Mouse (Mus musculus) C2C12 (cell line): ENCODE measurements around the gene Ptms.

Source experiments
- CEBPB ChIP-seq: IDR thresholded peaks from one replicate; pipeline ENCODE4 v1.6.1; 2011; ENCODE audit warnings: low read depth, mild to moderate bottlenecking, control low read depth, moderate library complexity
- CTCF ChIP-seq: IDR thresholded peaks from one replicate; pipeline ENCODE4 v1.5.1; 2011; ENCODE audit not compliant: control insufficient read depth, insufficient read depth, insufficient read length
- MAX ChIP-seq: IDR thresholded peaks from one replicate; pipeline ENCODE4 v1.6.1; 2011; ENCODE audit warnings: mild to moderate bottlenecking, control low read depth
- MYOD1 ChIP-seq: IDR thresholded peaks from one replicate; pipeline ENCODE4 v1.6.1; 2011; ENCODE audit warnings: low read depth; ENCODE audit not compliant: control insufficient read depth, insufficient read length
- MYOG ChIP-seq: IDR thresholded peaks from one replicate; pipeline ENCODE4 v1.6.1; 2011; ENCODE audit not compliant: control insufficient read depth, insufficient read length; ENCODE audit errors: extremely low read depth
- USF1 ChIP-seq: IDR thresholded peaks from one replicate; pipeline ENCODE4 v1.6.1; 2011; ENCODE audit warnings: low read depth, mild to moderate bottlenecking, control low read depth, moderate library complexity

- TF ChIP-seq MAX (no peak), MYOD1 (no peak), CTCF (no peak), USF1 (no peak), MYOG (no peak), CEBPB (no peak)
Observed at GRCm38 (mm10) chr6:124911533-124912218, 8.2 kb downstream of the Ptms start, which contains the start of gene Lag3.
